Mouse (Mus musculus) cerebellum, adult 11 months (tissue): ENCODE measurements around the gene Samd11.

Source experiments
- DNase-seq: peaks from one replicate; pipeline ENCODE4 v3.0.0; 2022

Samd11 gene

DNA sequence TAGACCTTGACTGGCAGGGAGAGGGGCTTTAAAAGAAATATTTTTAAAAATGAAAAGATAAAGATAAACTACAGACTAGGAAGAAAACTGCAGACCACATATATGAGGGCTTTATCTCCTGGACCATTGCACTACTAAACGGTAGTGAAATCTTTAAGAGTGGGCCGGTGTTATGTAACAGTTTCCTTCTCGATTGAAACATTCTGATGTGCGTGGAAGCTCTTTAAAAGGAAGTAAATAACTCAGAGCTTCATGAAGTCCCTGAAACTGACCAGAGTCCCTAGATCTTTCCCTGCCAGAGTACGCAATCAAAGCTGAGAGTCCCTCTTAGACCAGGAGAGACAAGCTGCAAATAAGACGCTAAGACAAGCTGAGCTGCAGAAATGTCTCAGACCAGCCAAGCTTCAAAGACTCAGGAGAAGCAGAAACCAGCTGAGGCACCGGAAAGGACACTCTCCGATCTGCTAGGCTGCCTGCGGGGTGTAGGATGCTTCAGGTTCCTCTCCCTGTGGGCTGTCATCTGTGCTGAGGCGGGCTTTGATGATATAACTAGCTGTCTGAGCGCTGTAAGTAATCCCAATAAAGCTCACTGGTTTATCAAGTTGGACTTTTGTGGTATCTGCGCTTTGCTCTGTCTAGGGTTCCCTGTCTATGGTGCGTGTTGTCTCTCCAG is 45.4 kb downstream of the Samd11 start:
- DNase-seq, result no peak

GRCm38 (mm10) chr4:156208872-156209271 is 46.6 kb downstream of the Samd11 start:
- no peak for DNase-seq

GRCm38 (mm10) chr4:156203413-156204131 is 51.9 kb downstream of the Samd11 start:
- no peak for DNase-seq

GRCm38 (mm10) chr4:156203001-156203412 is 52.5 kb downstream of the Samd11 start, which contains the start of gene AW011738:
AW011738 (plus strand) TSS chr4:156203304.
- DNase-seq, result peak; percentile 68

DNA sequence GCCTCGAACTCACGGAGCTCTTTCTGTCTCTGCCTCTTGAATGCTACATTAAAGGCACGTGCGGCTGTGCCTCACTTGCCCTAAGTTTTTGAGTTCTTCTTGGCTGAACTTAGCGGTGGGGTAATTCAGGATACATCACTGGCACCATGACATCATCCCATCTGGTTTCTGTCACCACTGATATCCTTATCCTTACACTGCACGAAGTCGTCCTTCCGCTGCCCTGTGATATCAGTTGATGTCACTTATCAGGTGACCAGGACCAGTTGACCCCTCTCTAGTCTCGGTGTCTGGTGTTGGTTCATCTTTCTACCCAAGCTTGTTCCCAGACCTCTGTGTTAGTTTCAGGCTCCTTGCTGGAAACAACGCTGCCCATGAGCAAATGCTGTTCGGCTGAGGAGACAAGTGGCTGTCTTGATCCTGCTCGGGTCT is 53.0 kb downstream of the Samd11 start:
- no peak for DNase-seq

GRCm38 (mm10) chr4:156200623-156201475 is 54.6 kb downstream of the Samd11 start, which contains the start of gene Isg15:
Isg15 (minus strand) TSS chr4:156200818.
- DNase-seq, result no peak

GRCm38 (mm10) chr4:156197829-156198205 is 57.6 kb downstream of the Samd11 start:
- DNase-seq, result peak; percentile 86

GRCm38 (mm10) chr4:156197131-156197828 is 58.2 kb downstream of the Samd11 start, which contains the start of gene Agrn:
Agrn (minus strand) TSS chr4:156197488.
- DNase-seq, result peak; percentile 73
